Mouse (Mus musculus): ENCODE results near the gene Rad51b.

The Rad51b gene

GRCm38 (mm10) chr12:79820228-79820958, 523.3 kb downstream of the Rad51b start:
- no peak for DNase-seq (ENCODE audit: low read depth in 2 of 2, low spot score in 2 of 2)

DNA sequence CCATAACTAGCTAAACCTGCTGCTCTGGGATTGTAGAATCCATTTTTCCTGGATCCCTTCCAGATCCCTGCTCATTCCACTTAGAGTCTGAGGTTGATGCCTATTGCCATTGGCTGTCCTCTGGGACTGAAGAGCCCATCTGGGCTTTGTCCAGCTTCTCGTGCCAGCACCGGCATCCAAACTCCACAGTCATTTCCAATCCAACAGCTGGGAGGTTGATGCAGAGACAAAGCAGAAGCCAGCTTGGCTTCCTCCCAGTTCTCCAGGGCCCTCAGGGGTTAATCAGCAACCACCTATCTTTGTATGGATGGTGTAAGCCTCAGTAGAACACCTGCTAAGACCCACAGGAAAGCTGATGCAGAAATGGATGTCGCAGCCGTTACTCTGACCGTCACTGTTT, 524.8 kb downstream of the Rad51b start:
- no peak for DNase-seq (ENCODE audit: low read depth in 2 of 2, low spot score in 2 of 2)

- DNase-seq (ENCODE audit: low read depth in 2 of 2, low spot score in 2 of 2) = no peak
These were observed 525.3 kb downstream of the Rad51b start for GRCm38 (mm10) chr12:79822401-79822800.

- no peak for DNase-seq (ENCODE audit: low read depth in 2 of 2, low spot score in 2 of 2)
These were observed 528.8 kb downstream of the Rad51b start for GRCm38 (mm10) chr12:79825922-79826321.

- no peak for DNase-seq (ENCODE audit: low read depth in 2 of 2, low spot score in 2 of 2)
These were observed 530.2 kb downstream of the Rad51b start for GRCm38 (mm10) chr12:79827233-79827692.

DNA sequence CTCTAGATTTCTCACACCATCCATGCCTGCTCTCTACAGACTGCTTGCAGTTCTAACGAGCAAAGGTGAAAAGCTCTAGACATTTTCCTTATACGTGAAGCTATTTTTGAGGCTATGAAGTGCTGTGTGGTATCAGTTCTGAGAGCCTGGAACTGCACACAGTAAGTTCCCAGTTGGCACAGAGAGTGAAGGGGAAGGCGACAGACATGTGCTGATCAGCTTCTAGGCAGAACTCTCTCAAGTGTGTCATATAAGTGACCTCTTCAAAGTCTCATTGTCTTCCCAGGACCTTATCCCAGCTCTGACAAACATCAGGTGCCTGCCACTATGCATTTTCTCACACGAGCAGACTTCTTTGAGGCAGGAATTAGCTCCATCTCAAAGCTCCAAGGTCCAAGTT, 530.7 kb downstream of the Rad51b start:
- no peak for DNase-seq (ENCODE audit: low read depth in 2 of 2, low spot score in 2 of 2)

DNA sequence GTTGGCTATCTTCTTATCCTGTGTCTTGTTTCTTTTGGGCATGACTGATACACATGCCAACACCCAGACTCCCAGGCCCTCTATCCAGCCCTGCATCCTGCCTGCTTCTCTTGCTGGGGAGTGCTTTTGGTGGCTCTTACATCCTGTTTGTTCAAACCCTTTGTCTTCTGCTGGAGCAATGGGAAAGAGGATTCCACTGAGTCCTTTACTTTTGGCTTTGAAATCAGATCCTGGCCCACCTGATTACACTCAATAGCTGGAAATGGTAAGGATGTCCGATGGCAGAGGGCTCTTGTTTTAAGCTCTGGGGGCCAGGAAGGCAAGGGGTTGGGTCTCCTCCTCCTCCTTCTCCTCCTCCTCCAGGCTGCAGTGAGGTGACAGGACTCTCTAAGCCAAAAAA, 533.6 kb downstream of the Rad51b start:
- no peak for DNase-seq (ENCODE audit: low read depth in 2 of 2, low spot score in 2 of 2)

DNA sequence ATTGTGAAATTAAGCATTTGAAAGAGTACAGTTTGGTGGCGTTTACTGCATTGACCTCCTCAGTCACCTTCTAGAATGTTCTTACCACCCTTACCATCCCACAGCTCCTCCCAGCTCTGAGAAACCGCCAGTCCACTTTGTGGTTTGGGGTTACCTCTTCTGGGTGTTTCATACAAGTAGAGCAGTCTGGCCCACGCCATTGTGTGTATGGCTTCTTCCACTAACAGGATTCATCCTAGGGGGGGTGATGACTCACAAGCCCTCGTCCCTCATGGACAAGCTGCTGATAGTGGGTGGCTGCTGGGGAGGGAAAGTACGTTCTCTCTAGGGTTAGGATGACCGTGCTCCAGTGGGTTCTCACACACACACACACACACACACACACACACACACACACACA, 535.5 kb downstream of the Rad51b start:
- no peak for DNase-seq (ENCODE audit: low read depth in 2 of 2, low spot score in 2 of 2)

GRCm38 (mm10) chr12:79835521-79835920, 538.4 kb downstream of the Rad51b start:
- DNase-seq (ENCODE audit: low read depth in 2 of 2, low spot score in 2 of 2) = no peak

- DNase-seq (ENCODE audit: low read depth in 2 of 2, low spot score in 2 of 2) = no peak
These were observed 541.3 kb downstream of the Rad51b start for GRCm38 (mm10) chr12:79838181-79838961.

GRCm38 (mm10) chr12:79839096-79839941, 542.2 kb downstream of the Rad51b start:
- no peak for DNase-seq (ENCODE audit: low read depth in 2 of 2, low spot score in 2 of 2)

DNA sequence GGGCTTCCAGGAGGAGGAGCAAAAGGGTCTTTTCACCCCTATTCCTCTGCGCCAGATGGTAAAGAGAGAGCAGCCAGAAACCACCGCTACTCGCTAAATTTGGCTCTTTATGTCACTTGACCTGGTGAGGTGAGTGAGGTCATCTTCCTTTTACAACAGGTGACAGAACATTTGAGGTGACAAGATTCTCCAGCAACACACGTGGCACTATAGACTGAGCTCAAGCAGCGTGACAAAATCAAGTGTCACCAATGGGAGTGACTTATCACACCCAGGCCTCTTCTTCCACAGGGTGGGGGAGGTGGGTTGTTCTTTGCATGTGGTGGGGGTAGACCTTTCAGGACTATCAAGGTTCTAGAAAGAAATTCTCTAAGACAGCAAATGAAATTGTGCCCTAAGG, 543.4 kb downstream of the Rad51b start:
- no peak for DNase-seq (ENCODE audit: low read depth in 2 of 2, low spot score in 2 of 2)

DNA sequence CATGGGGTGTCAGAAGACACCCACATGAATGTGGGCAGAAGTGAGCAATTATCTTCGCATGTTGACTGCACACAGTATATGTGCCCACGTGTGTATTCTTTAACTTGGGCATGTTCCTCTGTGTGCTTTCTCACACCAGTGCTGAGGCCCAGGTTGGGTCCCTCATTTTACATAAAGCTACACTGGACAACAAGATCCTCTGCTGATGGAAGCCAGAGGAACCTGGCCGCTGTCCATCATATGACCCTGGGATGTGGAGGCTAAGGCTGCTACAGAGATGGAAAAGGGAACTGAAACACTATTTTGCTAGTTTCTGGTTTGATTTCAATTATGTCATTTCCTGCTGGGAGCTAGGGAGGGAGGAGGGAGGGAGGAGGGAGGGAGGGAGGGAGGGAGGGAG, 544.2 kb downstream of the Rad51b start:
- no peak for DNase-seq (ENCODE audit: low read depth in 2 of 2, low spot score in 2 of 2)

DNA sequence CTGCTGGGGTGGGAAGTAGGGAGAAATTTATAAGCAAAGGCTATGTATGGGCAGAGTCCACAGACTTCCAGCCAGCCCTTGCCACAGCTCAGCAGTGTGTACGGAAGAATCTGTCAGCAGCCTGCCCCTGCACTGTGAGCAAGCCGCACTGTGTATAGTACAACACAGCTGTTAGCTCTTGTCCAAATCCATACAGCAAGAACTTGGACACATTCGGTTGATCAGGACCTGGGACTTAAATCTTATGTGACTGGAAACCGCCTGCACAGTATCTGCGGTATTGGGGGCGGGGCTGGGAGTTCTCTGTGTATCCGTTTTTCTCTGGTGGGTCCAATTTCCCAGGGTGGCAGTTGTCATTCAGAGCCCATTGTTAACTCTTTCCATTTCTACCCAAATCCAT, 545.2 kb downstream of the Rad51b start:
- DNase-seq (ENCODE audit: low read depth in 2 of 2, low spot score in 2 of 2) = peak in 1 of 2 experiments; percentile 18

DNA sequence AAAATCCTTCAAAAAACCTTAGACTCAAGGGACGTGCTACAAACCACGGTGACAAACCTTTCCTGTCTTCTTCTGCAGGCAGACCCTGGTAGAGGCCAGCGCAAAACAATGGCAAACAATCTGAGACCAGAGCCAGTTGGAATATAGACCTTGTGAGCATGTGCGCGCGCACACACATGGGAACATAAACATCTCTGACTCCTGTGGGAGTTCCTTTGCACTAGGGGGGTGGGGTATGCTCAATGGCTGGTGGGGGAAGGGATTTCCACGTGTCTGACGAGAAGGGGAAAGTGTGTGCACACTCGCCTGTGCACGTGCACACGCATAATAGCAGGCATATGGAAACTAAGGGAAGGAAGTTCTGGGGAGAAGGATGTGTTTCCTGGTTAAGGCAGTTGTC, 545.9 kb downstream of the Rad51b start:
- DNase-seq (ENCODE audit: low read depth in 2 of 2, low spot score in 2 of 2) = no peak

DNA sequence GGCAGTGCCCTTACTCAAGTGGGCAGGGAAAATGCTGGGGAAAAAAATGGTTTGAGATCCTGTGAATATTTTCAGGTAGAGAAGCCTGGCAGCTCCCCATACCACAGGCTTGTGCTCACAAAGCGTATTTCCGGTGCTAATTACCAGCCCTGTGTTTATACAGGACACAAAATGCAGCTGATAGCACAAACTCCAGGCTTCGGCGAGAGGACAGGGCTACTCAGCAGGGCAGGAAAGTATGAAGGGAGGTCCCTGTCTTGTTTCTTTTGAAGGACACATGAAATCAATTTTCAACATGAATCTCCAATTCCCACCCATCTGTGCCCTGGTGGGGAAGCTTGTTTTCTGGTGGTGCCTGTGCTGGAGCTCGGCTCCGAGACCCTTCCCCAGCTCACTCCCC, 546.4 kb downstream of the Rad51b start:
- DNase-seq (ENCODE audit: low read depth in 2 of 2, low spot score in 2 of 2) = no peak

DNA sequence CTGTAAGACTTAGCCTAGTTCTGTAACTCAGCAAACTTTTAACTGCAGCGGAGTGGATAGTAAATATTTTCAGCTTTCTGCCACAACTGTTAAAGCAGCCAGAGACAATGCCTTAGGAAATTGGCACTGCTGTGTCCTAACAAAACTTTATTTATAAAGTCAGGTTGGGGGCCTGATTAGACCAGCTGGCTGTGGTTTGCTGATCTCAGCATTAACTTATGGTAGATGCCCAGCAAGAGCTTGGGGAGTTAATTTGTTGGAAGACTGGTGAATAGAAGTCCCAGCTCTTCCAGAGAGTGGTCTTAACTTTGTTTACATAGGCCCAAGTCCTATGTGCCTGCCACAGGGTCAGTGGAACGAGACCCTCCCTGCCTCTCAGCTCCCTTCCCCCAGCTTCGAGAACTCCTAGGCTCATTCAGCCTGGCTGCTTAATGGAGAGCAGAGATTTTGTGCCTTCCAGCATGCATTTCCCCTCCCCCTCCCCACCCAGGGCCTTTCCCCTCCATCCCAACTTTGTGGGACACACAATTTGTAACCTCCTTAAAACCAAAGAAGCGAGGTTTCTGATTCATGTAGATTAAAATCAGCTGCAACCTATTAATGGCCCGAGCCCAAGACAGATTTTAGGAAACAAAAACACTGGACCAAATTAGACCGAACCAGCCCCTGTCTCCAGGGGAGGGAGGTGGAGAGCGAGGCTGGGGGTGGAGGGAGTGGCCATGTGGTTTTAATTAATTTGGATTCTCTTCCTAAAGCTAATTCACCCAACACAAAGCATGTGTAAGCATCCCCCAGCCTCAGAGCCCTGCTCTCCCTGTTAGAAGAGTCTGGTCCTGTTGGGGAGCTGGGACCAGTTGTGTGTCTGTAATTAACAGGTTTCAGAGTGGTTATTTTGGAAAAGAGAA, 549.4 kb downstream of the Rad51b start:
- no peak for DNase-seq (ENCODE audit: low read depth in 2 of 2, low spot score in 2 of 2)

DNA sequence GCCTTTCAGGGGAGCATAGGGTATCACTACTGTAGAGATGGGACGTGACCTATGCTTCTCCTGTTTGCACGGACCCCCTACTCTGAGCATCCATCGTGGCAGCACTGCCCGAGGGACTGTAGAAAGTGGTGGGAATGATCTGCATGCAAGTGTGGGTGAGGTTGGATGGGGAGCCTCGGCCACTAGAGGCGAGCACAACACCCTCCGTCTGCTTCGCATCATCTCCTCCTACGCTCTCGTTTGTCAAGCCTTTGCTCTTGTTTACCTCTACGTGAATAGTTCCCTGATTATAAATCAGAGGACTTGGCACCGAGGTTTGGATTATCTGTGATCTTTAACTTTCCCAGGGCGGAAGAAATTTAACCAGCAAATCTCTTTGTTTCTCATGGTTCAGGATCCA, 551.5 kb downstream of the Rad51b start:
- no peak for DNase-seq (ENCODE audit: low read depth in 2 of 2, low spot score in 2 of 2)

DNA sequence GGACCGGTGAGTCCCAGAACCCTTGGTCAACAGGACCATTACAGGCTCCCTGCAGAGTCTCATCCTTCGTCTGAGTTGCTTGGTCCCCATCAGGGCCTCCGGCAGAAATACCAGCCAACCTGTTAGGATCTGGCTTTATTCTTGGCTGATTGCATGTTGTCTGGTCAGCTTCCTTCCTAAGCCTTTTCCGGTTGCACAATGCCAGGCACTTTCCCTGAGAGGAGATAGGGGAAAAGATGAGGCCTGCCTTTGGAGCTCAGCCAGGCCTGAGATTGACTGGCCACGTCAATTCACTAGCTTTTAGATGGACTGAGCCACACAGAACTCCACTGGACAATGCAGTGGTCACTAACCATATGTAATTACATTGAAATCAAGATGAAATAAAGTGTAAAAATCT, 552.9 kb downstream of the Rad51b start:
- no peak for DNase-seq (ENCODE audit: low read depth in 2 of 2, low spot score in 2 of 2)

DNA sequence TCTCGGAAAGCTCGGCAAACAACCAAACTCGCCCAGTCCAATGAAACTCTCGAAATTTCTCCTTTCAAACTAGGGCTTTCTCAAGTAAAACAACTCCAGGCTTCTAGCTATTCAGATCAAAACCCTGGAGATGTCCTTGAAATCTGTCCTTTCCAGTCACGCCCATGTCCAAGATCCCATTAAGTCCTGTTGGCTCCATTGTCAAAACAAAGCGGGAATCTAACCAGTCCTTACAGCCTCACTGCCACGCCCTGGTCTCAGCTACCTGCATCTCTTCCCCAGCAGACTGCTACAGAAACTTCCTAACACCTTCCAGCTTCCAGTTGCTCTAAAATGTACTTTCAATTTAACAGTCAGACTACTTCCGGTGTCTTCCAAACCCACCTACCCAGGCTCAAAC, 554.8 kb downstream of the Rad51b start:
- DNase-seq (ENCODE audit: low read depth in 2 of 2, low spot score in 2 of 2) = no peak

DNA sequence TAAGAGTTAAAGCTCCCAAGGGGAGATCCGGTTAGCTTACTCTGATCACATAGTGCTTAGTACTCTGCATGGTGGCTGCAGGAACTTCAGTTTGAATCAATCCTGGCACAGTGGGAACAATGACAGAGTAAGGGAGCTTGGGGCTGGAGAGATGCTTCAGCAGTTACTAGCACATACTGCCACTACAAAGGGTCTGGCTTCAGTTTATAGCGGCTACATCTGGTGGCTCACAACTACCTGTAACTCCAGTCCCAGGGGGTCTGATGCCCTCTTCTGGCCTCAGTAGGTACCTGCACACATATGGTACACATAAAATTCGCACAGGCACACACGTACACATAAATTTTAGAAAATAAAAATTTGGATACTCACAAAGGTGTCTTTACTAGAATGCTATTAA, 555.5 kb downstream of the Rad51b start:
- DNase-seq (ENCODE audit: low read depth in 2 of 2, low spot score in 2 of 2) = no peak
